Mouse (Mus musculus) liver, adult 10 weeks (tissue): Measurements from ENCODE around the gene Hadha. TPM values are rescaled to one million over a fixed set of nuclear protein-coding genes. Genes with fewer than 3 reads are reported as not detected.

Experiments
- polyA plus RNA-seq: library from polyadenylated mRNA; stranded (reverse); fragments of 350-450 nt; fragmentation: Illumina TruSeq; extraction: RNeasy Lipid Tissue Mini Kit (QIAGEN cat#74804); gene quantifications from one replicate; pipeline ENCODE4 v1.2.3, GENCODE M21; 2014; ENCODE audit warnings: low read depth, low replicate concordance

Hadha gene
- 232 TPM for polyA plus RNA-seq

DNA sequence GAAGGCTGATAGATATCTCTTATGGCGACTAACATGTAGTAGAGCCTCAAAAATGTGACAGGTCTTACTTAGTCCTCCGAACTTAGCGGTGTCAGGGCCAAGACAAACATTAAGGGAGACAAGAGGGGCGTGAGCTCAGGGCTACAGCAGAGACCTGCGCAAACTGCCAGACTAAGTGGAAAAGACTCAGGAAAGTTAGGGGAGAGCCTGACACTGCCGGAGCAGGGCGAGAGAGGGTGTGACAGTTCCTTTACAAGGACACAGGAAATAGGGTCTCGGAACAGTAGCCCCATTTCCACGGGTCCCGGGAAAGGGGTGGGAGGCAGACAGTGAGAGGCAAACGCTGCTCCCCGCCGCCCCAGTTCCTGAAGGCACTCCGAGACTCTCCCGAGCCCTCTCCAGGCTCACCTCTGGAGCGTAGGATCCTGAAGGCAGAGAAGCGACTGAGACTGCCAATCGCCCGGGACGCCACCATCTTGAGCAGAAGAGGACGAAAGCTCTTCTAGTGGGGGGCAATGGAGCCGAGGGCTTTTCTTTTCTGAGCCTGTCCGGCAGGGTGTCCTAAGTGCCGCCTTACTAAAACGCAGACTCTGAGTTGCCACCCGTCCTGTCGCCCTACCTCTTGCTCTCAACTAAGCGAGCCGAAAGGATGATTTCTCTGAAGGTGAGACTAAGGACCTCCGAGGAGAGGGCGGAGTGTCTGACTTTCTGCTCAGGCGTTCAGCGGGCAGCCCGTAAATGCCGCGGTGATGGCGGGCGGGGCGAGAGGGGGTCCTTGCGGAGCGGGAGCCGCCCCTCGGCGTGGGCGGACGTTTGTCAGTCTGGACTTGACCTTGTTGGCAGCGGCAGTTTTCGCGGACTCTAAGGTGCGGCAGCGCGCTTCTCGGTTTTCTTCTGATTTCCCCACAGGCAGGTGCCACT is at the start of gene Hadha, which contains the start of gene Hadhb:
TSS of gene Hadha (minus strand) at position 689 of the 921 bp plus-strand sequence.
TSS of gene Hadhb (plus strand) at position 775 of the 921 bp plus-strand sequence.

GRCm38 (mm10) chr5:30105668-30106300 is 49.2 kb downstream of the Hadha start, which contains the start of gene 3110082J24Rik:
Gene 3110082J24Rik (minus strand): TSS chr5:30106086.

GRCm38 (mm10) chr5:30104841-30105667 is 49.9 kb downstream of the Hadha start, which contains the start of gene Garem2:
Gene Garem2 (plus strand): TSS chr5:30105161.

GRCm38 (mm10) chr5:30072825-30073821 is 81.8 kb downstream of the Hadha start, which contains the start of gene Tyms:
Gene Tyms (minus strand): TSS chr5:30073617.

Other genes starting within 250 kb of the Hadha start
- 0.32 TPM for gene Il6, start 142.0 kb downstream of the Hadha start, polyA plus RNA-seq
- gene Tyms, start 81.5 kb downstream of the Hadha start, polyA plus RNA-seq, result 17.0 TPM
- gene Garem2, start 50.0 kb downstream of the Hadha start, polyA plus RNA-seq, result not detected
- gene 3110082J24Rik, start 49.1 kb downstream of the Hadha start, polyA plus RNA-seq, result not detected
- gene Hadhb, start 86 bp upstream of the Hadha start, polyA plus RNA-seq, result 654 TPM
- not detected for gene Adgrf3, start 50.6 kb upstream of the Hadha start, polyA plus RNA-seq
- gene Selenoi, start 77.4 kb upstream of the Hadha start, polyA plus RNA-seq, result 58.9 TPM
- 1.6 TPM for gene Drc1, start 126.2 kb upstream of the Hadha start, polyA plus RNA-seq